Mouse (Mus musculus): Measurements from ENCODE around the gene Fam206a.

DNA sequence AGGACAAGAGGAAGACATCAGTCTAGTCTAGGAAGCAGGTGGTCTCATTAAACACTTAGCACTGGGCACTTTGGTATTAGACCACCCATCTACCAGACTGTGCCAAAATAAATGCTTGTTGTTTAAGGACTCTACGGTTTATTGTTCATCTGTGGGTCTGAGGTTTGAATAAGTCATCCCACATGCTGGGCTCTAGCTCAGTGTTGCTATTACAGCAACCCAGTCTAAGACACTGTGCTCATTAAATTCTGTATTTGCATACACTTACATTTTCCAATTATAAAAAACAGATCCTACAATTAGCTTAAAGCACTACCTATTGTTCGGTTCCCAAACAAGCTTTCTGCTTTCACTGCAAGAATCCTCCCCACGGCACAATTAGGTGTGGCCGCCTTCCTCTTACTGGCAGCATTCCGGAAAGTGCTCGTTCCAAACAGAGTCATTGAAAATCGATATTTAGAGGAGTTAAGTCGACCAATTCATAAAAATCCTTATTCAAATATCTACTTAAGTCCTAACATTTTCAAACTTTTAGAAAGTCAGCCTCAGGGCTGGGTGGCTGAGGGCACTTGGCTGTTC lies 54.3 kb downstream of the Fam206a start:
- TF ChIP-seq CTCF (IDR thresholded peaks at IDR 0.05; ENCODE audit: control insufficient read depth, insufficient read depth, low read length) (no peak), POLR2A (IDR thresholded peaks at IDR 0.05; ENCODE audit: borderline replicate concordance, control insufficient read depth, low read depth, low read length) (no peak)
